Mouse (Mus musculus) cerebellum, adult 11 months (tissue): ENCODE results near the gene A430078G23Rik.

ENCODE experiments used
- DNase-seq: peaks from one replicate; pipeline ENCODE4 v3.0.0; 2022

The A430078G23Rik gene

DNA sequence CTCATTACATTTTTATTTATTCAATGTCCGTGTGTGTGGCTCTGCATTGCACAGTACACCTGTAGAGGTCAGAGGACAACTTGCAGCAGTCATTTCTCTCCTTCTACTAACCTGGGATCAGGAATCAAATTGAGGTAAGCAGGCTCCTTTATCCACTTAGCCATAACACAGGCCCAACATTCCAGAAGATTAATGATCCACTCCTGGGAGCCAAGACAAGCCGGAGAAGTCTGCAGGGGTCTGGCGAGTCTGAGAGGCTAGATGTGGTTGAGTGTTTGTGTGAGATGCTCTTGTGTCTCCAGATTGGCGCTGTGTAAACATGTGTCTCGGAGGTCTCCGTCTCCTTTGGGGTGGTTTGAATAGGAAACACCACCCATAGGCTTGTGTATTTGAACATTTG lies 2.5 kb upstream of the A430078G23Rik start:
- DNase-seq, result no peak

DNA sequence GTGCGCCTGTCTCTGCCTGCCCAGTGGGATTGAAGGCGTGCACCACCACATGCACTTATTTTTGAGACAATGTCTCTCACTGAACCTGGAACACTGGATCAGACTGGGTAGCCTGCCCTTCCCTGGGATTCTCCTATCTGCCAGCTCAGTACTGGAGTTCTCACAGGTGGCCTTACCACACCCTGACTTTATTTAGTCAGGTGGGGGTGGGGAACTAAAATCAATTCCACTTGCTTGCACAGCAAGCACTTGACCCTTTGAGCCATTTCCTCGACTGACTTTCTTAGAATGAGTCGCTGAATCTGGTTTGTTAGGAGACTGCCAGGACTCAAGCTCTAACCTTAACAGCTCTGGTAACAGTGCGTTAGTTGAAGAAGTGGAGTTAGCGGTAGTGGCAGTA lies 500 bp upstream of the A430078G23Rik start:
- no peak for DNase-seq

DNA sequence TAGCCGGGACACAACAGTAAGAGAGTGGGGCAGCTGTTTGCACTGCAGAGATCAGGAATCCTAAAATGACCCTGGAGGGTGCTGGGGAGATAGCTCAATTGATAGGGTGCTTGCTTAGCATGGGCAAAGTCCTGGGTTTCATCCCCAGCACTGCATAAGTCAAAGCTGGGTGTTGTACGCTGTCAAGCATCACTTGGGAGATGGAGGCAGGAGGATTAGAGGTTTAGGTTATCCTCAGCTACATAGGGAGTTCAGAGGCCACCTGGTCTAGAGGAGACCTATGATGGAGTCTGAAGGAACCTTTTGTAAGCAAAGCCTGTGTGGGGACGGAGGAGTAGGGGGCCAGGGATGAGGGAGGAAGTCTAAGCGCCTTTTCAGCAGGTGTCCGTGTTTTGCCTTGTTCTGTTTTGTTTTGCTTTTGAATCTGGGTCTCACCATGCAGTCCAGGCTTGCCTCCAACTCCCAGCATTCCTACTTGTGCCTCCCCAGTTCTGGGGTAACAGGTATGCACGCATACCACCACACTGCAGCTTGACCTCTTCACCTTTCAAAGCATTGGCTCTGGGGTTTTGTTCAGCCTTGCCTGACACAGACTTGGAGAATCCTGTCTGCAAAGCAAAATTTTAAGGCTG lies 712 bp downstream of the A430078G23Rik start:
- no peak for DNase-seq

DNA sequence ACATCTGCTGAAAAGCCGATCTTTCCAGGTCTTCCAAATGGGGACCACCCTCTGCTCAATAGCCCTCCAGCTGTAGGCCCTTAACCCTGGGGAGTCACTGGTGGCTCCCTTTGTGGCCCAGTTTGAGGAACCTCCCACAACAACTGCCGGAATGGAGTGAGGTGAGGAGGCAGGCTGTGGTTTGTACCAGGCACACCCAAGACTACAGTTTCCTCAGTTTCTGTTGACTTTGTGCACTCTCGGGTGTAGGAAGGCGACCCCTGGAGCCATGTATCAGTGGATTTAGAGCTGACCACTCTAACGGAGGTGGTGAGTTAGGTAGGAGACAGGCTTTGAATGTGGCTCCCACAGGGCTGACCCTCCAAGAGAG lies 1.2 kb downstream of the A430078G23Rik start:
- no peak for DNase-seq

DNA sequence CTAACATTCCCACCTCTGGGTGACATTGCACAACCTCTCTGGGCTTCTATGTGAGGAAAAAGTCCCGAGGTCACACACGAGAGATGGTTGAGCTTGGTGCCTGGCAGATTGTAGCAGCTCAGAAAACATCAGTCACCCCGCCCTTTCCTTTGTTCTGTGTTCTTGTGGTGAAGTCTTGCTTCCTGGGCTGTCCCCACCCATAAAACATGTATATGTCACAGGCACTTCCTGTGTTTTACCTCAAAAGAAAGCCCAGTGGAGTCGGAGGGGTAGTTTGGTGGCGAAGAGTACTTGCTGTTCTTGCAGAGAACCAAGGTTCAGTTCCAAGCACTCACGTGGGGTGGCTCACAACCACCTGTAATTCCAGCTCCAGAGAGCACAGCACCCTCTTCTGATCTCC lies 2.4 kb downstream of the A430078G23Rik start:
- DNase-seq, result no peak

DNA sequence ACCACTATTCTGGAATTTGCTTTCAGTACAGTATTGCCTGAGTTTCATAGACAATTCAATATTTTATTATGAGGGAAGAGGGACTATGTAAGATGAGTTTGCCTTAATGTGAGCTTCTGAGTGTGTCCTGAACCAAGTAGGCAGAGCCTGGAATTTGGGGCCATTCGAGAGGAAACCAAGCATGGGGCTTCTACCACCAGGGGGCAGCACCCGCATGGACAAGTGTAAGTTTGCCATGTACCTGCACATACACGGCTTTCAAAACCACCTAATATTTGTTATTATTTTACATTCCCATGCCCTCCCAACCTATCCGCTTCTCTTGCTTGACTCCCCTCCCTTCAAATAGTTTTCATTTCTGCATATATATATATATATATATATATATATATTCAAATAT lies 4.8 kb downstream of the A430078G23Rik start:
- peak; percentile 76 for DNase-seq

DNA sequence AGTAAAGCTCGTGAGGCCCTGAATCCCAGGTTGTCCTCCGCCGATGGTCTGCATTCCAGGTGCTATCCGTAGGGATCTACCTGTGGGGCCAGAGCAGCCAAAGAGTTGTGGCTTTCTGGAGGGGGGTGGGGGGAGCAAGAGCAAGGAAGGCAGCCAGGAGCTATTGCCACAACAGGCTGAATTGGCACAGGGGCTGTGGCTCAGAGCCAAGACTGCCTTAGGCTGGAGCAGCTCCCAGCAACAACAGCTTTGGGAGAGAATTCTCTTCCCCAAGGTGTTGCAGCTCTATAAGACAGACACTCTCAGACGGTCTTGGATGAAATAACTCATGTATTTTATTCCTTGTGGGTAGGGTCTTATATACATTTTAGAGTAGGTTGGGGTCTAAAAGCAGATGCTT lies 13.9 kb downstream of the A430078G23Rik start:
- DNase-seq, result no peak

DNA sequence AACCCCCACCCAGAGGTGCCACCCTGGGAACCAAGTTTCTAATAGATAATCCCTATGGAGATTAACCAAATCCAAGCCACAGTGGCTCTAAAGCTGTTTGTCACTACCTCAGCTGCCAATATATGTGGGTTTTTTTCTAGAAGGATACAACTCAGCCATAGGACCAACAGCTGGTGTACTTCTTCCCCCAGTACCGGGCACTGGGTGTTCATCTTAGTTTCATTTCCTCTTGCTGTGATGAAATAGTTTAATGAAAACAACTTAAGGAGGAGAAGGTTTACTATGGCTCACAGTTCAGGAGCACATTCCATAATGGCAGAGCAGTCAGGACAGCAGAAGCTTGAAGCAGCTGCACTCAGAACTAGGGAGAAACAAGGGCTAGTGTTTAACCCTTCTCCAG lies 14.9 kb downstream of the A430078G23Rik start:
- DNase-seq, result no peak

DNA sequence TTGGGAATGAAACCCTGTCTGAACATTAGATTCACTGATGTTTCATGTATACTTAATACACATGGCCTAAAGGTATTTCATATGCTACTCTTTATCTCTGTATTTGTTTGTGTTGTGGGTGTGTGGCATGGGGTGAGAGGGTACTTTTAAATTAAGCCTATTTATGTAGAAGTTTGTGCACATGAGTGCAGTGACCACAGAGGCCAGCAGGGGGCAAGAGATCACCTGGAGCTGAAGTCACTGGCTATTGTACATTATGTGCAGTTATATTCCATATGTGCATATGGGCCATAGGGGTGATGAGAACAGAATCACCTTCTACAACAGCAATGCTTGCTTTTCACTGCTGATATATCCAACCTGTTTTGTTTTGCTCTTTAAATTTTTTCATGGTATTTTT lies 22.5 kb downstream of the A430078G23Rik start:
- no peak for DNase-seq

DNA sequence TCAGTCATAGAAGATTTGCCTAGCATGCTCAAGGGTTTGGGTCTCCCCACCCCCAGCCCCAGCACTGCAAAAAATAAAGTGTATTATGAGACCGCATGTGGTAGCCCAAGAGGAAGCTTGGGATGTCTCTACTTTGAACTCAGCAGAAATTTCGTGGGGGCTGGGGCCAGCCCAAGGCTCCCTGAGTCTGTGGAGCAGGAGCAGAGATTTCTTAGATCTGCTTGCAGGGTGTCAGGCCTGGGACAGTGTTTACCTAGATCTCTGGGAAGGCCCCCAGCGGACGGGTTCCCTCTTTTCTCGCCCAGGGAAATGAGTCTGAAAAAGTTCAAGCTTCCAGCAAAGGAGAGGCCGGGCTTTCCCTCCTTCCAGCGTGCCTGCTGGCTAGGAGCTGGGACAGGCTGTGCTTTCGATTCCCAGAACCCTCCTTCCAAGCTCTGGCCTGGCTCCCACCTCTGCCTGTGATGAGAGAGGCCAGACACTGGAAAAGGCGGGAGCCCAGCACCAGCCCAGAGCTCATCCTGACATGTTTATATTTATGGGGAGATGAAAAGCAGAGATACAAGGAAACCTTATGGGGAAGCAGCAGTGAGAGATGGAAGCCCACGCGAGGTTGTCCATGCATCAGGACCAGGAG lies 23.5 kb downstream of the A430078G23Rik start:
- no peak for DNase-seq

DNA sequence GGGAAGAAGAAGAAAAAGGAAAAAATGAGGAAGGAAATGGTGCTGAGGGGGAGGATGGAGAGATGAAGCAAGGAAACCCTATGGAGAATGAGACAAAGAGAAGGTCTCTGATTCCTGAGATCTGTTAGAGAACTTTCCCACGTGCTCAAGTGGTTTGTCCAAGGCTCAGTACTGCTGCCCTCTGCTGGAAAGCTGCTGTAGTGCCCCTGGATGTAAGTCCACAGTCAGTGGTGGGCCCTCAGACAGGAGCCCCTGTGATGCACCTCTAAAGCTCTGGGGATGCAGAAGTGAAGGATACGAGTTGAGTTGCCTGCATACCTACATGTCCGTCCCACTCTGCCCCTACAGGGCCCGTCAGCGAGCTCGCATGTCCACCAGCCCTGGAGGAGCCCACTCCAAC lies 34.1 kb downstream of the A430078G23Rik start:
- DNase-seq, result no peak

DNA sequence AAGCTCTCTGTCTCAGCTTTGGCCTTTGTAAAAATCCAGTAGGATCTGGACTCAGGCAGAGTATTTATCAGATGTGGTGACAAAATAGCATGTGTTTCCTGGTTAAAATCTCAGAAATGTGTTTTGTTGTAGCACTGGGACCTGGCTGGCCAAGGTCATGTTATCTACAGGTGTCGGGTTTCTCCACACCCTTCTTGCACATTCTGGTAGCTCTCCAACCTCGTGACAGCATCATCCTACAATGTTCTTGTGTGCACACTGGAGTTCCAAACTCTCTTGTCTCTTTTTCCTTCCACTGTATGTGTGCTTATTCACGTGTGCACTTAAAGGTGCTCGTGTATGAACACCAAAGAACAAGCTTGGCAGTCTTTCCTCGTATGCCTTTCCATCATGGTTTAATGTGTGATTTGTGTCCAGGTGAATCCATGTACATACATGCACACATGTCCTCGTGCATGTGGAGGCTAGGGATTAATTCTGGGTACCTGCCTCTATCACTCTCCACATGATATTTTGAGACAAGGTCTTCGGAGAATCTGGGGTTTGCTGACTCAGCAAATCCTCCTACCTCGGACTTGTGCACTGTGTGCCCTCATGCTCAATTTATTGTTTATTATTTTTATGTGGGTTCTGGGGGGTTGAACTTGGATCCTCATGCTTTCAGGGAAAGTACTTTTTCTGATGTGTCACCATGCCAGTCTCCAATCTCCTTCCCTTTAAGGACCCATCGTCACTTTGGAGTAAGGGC lies 35.5 kb downstream of the A430078G23Rik start:
- DNase-seq, result no peak

DNA sequence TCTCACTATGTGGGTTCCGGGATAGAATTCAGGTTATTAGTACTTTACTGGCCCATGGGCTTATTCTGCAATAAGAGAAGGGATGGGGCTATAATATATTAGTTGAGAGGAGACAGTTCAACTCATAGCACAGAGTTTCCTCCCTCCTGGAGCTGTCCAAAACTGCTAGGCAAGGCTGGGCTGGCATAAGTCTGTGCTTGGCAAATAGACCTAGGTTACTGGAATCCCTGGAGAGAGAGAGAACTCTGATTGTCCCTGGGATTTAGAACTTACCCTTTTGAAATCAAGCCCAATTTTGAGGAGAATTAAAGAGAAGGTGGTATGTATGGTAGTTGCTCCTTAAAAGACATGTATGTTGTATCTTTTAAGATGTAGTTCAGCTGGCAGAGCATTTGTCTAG lies 36.3 kb downstream of the A430078G23Rik start:
- no peak for DNase-seq

DNA sequence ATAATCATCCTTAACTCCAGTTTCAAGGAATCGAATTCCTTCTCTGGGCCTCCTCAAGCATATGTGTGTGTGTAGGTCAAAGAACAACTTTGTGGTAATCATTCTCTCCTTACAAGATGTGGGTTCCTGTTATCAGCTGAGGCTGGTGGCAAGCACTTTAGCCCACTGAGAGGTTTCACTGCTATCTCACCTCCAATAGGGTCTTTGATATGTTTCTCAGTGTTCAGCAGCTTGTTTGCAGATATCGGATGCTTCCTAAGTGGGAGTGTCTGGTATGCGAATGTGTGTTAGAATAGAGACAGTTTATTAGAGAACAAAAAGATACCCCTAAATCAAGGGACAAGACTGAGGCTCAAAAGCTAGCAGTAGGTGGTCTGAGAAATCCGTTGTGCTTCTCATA lies 39.1 kb downstream of the A430078G23Rik start:
- DNase-seq, result no peak

DNA sequence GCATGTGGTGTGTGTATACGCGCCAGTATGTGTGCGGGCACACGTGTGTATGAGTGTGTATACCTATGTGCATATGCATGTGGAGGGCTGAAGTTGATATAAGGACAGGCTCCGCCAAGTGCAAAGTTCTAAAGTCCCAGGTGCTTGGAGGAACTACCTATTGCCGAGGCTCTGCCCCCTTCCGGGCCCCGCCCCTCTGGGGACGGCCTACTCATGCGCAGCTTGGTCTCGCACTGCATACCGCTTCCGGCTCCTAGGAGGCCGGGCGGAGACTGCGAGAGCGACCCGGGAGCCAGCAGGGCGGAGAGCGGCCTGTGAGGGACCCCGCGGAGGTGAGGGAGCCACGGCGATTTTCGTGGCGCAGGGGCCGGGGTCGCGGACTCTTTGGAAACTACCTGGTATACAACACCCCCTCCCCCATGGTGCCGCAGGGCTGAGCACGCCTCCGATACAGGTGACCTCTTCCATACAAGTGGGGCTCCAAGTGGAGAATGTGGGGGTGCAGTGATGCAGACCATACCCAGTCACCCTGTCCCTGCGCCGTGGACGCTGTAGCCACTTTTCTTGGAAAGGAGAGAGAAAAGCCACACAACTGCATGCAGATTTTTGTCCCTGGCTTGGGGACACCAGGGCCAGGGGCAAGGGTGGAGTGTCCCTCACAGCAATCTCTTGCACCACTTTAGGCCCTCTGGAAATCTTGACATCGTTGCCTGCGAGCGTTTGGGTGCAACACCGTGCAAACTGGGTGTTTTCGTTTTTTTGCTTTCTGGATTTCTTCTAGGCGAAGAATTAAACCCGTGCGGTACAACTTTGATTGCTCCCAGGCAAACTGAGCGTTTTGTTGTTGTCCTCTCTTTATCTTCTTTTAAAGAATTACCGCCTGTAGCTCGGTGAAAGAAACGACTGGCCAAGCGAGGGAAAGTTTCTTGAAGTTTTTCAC lies 39.8 kb downstream of the A430078G23Rik start, which contains the start of gene Arhgef18:
Gene Arhgef18, plus strand, starts transcription at position 236 of the 940 bp plus-strand sequence.
- peak; percentile 77 for DNase-seq

DNA sequence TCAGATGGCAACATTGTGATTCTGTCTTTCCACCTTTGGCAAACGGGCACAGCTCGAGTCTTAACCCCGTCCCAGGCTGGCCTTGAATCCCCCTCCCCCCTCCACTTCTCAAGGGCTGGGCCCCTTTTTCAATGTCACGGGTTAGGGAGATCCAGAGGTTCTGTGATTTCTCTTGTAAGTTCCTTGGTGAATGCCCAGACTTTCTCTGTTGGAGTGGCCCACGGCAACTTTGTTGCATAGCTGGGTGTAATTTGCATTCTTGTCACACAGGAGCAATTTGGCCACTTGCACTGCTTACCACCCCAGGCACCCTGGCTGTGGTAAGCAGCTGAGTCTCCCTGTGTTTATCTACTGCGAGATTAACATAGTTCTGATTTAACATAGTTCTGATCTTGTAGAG lies 41.4 kb downstream of the A430078G23Rik start:
- no peak for DNase-seq

DNA sequence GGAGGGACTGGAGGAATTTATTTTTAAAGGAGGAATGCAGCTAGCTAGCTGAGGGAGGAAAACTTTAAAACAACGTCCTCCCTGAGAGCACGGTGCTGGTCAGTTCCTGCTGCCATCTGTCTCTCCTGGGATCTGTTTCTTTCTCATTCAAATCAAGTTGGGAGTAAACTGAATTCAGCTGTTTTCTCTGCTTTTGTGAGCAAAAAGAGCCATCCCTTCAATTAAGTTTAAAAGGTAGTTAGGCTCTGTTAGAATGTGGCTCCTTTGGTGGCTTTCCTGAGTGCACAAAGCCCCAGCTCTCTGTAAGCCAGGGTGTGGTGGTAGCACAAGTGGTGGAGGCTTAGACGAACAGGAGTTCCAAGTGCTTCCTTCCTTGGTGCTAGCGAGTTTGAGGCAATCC lies 42.0 kb downstream of the A430078G23Rik start:
- DNase-seq, result no peak

DNA sequence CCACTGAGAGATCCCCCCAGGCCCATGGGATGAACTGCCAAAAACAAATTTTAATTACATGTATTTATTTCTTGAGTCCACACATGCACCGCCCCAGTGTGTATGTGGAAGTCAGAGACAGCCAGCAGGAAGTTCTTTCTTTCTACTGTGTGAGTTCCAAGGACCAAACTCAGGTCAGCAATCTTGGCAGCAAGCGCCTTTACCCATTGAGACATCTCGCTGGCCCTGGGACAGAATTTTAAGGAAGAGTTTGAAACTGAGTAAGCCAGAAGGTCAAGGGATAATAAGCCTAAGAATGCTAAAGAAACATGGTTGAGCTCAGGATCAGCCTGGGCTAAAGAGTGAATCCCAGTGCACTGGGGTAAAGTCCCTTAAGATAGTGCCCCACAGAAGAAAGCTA lies 44.4 kb downstream of the A430078G23Rik start:
- no peak for DNase-seq

DNA sequence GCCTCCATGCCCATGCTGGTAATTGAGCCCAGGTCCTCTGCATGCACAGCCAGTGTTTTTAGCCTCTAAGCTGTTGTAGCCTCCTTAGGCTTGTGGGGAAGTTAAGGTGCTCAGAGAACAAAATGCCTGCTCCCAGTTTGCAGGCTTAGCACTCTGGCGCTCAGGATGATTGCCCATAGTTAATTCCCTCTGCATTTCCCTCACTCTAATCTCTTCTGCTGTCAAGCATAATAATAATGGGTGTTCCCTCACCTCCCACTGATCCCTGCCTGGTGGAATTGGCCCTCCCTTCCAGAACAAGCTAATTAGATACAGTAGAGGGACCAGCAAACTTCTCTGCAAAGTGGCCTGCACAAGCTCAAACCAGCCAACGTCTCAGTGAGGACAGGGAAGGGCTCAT lies 47.3 kb downstream of the A430078G23Rik start:
- no peak for DNase-seq

DNA sequence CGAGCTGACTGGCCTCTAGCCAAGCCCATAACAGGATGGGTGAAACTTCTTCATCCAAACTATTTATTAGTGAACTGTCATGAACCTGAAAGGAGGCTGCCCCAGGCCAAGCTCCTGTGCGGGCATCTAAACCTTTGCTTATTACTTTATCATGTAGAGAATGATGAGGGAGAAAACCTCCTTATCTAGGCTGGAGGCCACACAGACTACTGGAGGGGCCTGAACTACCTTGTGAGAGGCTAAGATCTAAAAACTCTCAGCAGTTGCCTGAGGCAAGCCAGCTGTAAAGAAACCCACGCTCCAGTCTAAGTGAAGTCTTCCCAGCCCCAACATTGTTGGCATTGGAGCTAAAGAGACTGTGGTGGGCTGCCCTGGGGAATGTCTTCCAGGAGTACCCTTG lies 54.2 kb downstream of the A430078G23Rik start:
- DNase-seq, result no peak

DNA sequence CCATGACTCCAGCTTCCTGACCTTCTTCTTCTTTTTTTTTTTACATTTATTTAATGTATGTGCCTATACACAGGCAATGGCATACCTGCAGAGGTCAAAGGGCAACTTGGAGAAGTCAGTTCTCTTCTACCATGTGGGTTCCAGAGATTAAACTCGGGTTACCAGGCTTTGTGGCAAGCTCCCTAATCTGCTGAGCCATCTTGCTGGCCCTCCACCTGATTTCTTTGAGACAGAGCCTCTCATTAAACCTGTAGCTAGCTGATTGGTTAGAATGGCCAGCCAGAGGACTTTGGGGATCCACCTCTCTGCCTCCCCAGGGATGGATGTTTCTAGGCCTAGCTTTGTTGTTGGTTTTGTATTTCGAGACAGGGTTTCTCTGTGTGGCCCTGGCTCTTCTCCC lies 57.9 kb downstream of the A430078G23Rik start:
- no peak for DNase-seq

DNA sequence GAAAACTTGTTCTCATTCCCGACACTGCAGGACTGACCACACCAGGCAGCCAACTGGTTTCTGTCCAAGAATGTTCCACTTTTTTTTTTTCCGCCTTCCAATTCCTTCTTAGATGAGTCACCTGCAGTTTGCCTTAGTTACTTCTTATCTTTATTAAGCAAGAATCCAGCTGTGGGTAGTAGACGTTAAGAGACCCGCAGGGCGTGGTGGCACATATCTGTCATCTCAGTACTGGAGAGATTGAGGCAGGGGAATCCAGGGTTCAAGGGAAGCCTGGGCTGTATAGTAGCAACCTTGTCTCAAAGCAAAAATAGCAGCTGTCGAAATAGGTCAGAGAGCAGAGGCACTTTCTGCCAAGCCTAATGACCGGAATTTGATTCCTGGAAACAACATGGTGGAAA lies 58.7 kb downstream of the A430078G23Rik start:
- no peak for DNase-seq

DNA sequence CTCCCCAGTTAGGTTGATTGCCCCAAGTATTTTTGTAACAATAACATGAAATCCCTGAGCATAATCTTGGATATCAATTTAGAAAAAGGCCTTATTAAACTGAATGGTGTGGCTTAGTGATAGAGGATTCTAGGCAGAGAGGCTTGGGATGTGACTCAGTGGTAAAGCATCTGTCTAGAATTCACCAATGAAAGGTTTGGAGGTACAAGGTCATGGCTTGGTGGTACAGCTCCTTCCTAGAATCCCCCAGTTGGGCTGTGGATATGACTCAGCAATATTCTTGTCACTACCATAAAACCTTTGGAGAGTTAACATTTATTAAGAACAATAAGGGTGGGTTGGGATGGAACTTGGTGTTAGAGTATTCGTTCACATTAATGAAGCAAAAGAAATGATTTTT lies 59.6 kb downstream of the A430078G23Rik start:
- DNase-seq, result no peak
